In the genomic region with DNA sequence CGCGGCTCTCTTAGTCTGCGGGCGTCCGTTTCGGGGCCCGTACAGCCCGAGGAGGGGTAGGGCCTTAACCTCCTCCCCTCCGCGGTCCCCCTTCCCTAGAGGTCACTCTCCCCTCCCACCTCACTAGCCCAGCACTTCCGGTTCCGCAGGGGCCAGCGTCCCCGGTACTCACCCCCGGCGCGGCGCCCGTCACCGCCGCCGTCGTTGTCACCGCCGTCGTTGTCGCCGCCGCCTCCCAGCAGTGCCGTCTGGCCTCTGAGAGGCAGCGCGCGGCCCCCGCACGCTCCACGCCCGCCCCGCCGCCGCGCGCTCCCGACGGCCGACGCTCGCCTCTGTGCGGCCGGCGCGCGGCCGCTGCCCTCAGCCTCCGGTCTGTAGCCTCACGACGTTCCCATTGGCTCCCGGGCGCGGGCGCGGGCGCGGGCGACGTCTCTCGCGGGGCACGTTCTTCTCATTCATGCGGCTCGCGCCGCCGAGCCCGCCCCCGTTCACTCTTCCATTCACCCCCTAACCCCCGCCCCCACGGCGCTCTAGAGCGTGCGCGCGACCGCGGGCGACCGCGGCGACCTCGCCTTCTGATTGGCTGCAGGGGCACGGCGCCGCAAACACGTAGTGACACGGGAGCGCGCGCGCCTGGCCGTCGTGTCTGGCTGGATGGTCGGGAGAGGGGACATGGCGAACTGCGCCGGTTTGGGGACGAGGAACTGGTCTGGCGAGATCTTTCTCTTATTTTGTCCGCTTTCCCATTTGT, we compare ENCODE assay signal across 8 mouse cellular contexts. TPM values are rescaled to one million over a fixed set of nuclear protein-coding genes. Genes with fewer than 3 reads are reported as not detected.
A peak's percentile ranks its signal among the peaks of the same experiment; 100 is the strongest.
DNase-seq lines count a peak whose midpoint lies in the region; ATAC-seq lines count a peak whose summit lies in the region.

Gene Zdhhc5, minus strand, starts transcription at position 370 of the 751 bp plus-strand sequence.

- peak within 1 kb of the TSS; percentile 93 for H3K4me3 ChIP-seq in hindbrain, embryonic 15.5 days

- peak; percentile 99 for DNase-seq in T-cell, adult 2 months (ENCODE audit: low spot score)
- peak; percentile 98 to 99 for DNase-seq in cerebellum, postnatal 36 days
- peak; percentile 98 for DNase-seq in frontal cortex, postnatal 36 days (ENCODE audit: low spot score in 2 of 2)
- peak; percentile 97 for DNase-seq in left cerebral cortex, adult 11 months (ENCODE audit: low spot score)
- DNase-seq in lung, postnatal 4 days, result peak; percentile 99 to 100
- DNase-seq in retina, postnatal 7 days (ENCODE audit: low read depth, low spot score), result peak; percentile 99
- peak; percentile 98 for DNase-seq in urinary bladder, adult 2 months (ENCODE audit: low spot score)

- H3K4me1 ChIP-seq in hindbrain, embryonic 15.5 days (replicated peaks), result peaks cover 27% of the 10 kb centered on the region

- peak within 1 kb of the TSS; percentile 97 for H3K9ac ChIP-seq in hindbrain, embryonic 15.5 days

- no peaks in the 10 kb centered on the region for H3K27me3 ChIP-seq in hindbrain, embryonic 15.5 days

- whole genome bisulfite sequencing in hindbrain, embryonic 15.5 days, result under 1% methylated on average over 100 of the region's 107 CpGs

- ATAC-seq in hindbrain, embryonic 15.5 days (ENCODE audit: low FRiP score, low read depth), result peak; percentile 96

- H3K9me3 ChIP-seq in hindbrain, embryonic 15.5 days, result no peaks in the 10 kb centered on the region

- H3K27ac ChIP-seq in hindbrain, embryonic 15.5 days (replicated peaks), result peak within 1 kb of the TSS; percentile 94

- H3K36me3 ChIP-seq in hindbrain, embryonic 15.5 days, result peaks cover 10% of the 10 kb centered on the region

- peak within 1 kb of the TSS; percentile 96 for H3K4me2 ChIP-seq in hindbrain, embryonic 15.5 days

RNA-seq across cellular contexts. Expression of gene Zdhhc5, which starts in this region (rescaled TPM):
- polyA plus RNA-seq in hindbrain, embryonic 15.5 days (2015; fragmentation: Nextera tagmentation; extraction: Ambion mirVana), result 18.3 and 19.0 TPM in 2 replicates
- 41.3 and 46.0 TPM in 2 replicates for polyA plus RNA-seq in urinary bladder, adult 2 months (2012; rRNA removed)

Comparison
In these comparisons a context has a peak if more than half of its experiments do, and no peak if none do; other contexts are left out.
1. Peak in every context shown above with its lines: DNase-seq, ATAC-seq, H3K4me3 ChIP-seq and H3K27ac ChIP-seq.